Mouse (Mus musculus) B cell, adult 2 months (primary cell): ENCODE data around the gene Adamtsl1.

Experiments
- DNase-seq, 2 experiments: peaks; one replicate each; pipeline ENCODE4 v3.0.0; 2022

The Adamtsl1 gene

GRCm38 (mm10) chr4:86326638-86327037 is 812.7 kb downstream of the Adamtsl1 start:
- no peak for DNase-seq

- DNase-seq: no peak
These were observed 815.5 kb downstream of the Adamtsl1 start for GRCm38 (mm10) chr4:86329481-86329880.

- DNase-seq: no peak
These were observed 822.0 kb downstream of the Adamtsl1 start for GRCm38 (mm10) chr4:86335861-86336415.

- no peak for DNase-seq
These were observed 823.3 kb downstream of the Adamtsl1 start for GRCm38 (mm10) chr4:86337216-86337765.

DNA sequence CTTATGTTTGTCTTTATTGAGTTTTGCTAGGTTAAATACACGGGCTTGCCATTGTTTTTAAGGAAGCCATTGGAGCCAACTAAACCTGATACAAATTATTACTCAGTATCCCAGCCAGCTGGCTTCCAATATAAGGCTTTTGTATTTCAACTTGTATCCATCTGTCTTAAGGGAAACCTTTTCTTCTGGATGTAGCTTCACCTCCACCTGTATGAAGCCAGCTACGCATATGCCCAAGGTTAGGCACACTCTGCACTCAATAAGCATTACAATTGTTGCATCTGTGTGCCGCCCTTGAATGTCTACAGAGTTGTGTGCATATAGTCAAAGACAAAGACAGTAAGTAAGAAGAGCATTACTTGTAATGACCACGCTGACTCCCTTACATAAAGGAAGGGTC is 835.4 kb downstream of the Adamtsl1 start:
- DNase-seq: no peak

- DNase-seq: no peak
These were observed 838.1 kb downstream of the Adamtsl1 start for GRCm38 (mm10) chr4:86352121-86352520.

GRCm38 (mm10) chr4:86353550-86353949 is 839.6 kb downstream of the Adamtsl1 start:
- no peak for DNase-seq

DNA sequence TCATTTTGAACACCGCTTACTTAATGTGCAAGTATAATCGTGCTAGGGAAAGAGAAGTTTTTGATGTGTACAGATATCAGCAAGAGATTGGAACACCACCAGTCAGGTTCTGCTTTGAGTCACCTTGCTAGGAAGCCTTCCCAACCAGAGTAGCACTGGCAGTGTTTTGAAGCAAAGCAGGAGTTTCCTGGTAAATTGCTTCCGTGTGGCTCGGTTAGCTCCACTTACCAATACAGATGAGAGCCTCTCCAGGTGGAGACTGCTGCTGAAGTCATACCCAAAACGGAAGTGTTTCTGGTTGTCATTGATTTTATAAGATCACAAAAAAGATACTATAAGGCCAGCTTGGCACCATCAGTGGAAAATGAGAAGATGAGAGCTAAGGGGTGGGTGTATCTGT is 845.4 kb downstream of the Adamtsl1 start:
- DNase-seq: no peak

GRCm38 (mm10) chr4:86369055-86369454 is 855.1 kb downstream of the Adamtsl1 start:
- no peak for DNase-seq

GRCm38 (mm10) chr4:86373166-86373565 is 859.2 kb downstream of the Adamtsl1 start:
- DNase-seq: no peak

DNA sequence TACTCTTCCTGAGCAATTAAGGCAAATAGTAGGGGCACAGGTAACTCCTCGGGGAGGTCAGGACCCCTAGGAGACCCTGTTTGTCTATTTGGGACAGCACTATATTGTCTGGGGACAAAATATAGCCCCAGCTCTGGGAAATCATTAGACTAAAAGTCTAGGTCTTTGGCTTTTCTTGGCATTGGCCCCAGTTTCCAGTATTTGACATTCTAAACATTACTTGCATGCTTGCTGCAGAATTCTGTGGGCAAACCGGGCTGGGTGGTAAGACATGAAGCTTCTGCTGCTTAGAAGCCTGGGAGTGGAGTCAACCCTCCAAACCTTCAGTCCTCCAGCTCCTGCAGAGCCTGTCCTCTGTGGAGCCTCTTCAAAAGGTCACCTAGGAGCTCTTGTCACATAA is 869.2 kb downstream of the Adamtsl1 start:
- DNase-seq: no peak

DNA sequence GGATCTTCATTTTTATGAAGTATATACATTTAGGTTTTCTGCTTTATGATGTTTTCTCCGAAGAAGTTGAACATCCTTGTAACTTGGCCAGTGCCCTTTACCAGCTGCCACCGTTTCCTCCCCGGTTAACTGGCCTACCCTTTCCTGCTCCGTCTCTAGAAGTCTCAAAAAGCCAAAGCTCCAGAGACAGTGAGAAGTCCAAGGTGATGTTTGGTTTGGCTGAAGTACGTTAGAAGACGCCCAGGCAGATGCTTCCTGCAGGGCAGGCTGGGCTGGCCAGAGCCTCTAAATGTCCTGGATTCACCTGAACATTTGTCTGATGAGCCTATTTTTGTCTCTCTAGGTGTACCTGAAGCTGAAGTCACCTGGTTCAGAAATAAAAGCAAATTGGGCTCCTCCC is 871.1 kb downstream of the Adamtsl1 start:
- no peak for DNase-seq

GRCm38 (mm10) chr4:86388430-86388829 is 874.5 kb downstream of the Adamtsl1 start:
- no peak for DNase-seq

GRCm38 (mm10) chr4:86391176-86391575 is 877.2 kb downstream of the Adamtsl1 start:
- no peak for DNase-seq

DNA sequence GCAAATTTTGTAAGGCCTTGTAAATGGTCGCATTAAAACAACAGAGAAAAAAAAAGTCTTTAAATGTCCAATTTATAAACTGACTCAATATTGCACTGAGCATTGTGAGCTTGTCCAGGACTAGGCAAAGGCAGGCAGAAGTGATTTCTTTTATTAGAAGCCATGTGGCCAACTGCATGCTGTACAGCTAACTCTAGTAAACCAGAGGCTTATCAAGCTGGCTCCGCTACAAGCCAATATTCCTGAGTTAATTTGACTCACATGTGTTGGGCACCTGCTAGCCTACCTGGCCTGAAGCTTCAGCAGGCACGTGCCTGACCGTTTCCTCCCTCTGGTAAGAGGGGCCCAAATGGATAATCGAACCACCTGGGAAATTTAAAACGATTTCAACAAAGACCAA is 881.7 kb downstream of the Adamtsl1 start:
- no peak for DNase-seq

GRCm38 (mm10) chr4:86396672-86397288 is 882.8 kb downstream of the Adamtsl1 start:
- DNase-seq: no peak

DNA sequence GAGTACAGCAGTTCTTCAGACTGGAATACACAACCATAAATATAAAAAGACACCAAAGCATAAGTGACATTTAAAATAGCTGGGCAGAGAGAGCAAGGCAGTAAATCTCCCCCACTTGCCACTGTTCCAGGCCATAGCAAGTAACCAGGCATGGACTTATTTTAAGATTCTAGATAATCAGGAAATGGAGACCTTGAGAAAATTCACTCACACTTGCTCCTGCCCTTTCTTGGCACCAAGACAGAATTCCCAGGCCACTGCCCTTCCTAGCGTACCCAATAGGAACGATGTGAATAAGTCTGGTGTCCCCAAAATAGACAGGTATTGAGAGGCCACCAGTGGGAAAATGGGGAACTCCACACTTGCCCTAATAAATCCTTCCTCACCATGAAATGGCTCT is 883.5 kb downstream of the Adamtsl1 start:
- no peak for DNase-seq

- no peak for DNase-seq
These were observed 887.1 kb downstream of the Adamtsl1 start for GRCm38 (mm10) chr4:86401116-86401515.

DNA sequence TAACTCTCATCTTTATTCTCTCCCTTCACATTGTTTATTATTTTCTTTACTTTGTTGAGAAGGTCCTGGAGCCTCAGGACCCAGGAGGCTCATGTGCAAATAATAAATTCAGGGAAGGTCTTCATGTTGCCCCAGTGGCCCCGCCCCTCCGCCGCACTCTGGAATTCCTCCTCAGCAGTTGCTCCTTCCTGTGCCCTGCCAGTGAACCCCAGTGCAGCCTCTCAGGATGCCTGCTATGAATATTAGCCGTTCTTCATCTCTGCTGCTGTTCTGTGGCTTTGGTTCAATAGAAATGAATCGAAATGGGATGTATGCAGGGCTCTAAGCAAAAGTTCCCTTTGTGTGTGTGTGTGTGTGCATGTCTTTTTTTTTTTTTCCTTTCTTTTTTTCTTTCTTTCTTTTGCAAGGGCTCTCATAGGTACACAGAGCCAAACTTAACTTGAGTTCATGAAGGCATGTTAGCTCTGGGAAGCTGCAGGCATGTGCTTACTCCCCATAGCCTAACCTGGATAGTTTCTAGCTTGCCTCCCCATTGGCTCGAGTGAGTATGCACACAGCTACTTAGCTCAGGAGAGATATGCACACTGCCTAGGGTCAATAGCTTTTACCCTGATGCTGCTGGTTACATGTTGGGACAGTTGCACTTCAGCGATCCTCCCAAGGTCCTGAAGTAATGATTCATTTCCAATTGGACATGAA is 892.7 kb downstream of the Adamtsl1 start:
- no peak for DNase-seq

GRCm38 (mm10) chr4:86407200-86407527 is 893.2 kb downstream of the Adamtsl1 start:
- no peak for DNase-seq

DNA sequence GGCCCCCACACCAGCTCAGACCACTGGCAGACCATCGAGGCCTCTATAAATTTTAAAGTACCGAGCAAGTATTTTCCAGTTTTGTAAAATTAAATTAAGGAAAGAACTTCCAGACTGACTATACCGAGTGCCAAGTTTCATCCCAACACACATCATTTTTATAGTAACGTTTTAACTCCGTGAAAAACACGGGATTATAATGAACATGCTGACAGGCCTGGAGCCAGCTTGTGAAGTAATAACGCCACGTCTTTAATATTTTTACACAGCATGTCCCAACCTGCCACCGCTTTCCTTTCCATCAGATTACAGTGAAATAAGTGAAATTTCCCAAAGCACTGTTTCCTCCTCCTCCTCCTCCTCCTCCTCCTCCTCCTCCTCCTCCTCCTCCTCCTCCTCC is 894.4 kb downstream of the Adamtsl1 start:
- DNase-seq: no peak

GRCm38 (mm10) chr4:86410946-86411345 is 897.0 kb downstream of the Adamtsl1 start:
- no peak for DNase-seq

DNA sequence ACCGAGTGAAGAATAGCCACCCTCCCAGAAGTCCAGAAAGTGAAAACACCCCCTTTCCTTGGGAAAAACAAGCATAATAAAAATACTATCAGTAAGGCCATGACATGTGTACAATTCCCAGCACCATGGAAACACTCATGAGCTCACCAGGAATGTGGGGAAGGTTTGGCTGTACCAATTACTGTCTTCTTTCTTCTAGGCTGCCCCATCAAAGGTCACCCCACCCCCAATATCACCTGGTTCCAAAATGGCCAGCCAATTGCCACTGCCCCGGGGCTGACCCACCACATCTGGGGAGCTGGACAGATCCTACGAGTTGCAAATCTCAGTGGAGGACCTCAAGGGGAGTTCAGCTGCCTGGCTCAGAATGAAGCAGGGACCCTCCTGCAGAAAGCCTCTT is 899.4 kb downstream of the Adamtsl1 start:
- DNase-seq: no peak

DNA sequence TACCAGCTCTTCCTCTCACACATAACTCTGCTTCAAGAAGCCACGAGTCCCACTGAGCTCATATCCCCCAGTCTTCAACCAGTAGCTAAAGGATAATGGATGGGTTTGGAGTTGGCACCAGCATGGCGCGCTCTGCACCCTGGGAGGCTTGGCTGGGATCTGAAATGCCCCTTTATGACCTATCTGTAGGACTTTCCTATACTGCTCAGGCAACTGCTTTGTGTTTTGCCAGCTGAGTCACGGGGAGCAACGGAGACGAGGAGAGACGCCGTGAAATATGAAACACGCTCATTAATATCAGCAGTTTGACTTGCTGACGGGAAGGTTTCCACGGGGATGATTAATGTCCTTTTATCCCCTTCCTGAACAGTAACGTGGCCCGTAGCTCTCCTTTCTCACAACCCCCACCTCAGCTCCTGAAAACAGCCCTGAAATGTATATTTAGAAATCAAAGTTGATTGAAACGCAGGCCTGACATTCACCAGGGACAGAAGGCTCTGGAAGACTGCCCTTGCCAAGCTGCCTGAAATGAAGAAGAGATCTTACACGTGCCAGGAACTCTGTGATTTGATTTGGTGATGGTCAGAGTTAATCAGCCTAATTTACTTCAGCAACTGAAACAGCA is 902.5 kb downstream of the Adamtsl1 start:
- no peak for DNase-seq
